Mouse (Mus musculus) activated CD4-positive, CD25-positive, alpha-beta regulatory T cell, adult 4 months (primary cell): ENCODE measurements around the gene Cdkn1a. TPM values are rescaled to one million over a fixed set of nuclear protein-coding genes. Genes with fewer than 3 reads are reported as not detected.
"Not testable (repeated sequence)": the region's sequence is repeated elsewhere in the genome, so short reads cannot be mapped to it uniquely, and the experiment has no call there.

Experiments
- ATAC-seq: one replicate; pipeline ENCODE4 v1.8.0; 2017
- polyA plus RNA-seq, 2 experiments: library from polyadenylated mRNA; unstranded; fragments of 100-300 nt; shearing (Covaris generic); gene quantifications; one replicate each; pipeline ENCODE4 v1.2.1; 2017

Cdkn1a gene
- polyA plus RNA-seq: 10 to 100 TPM in 1 of 2 experiments, 1 to 10 TPM in 1; 7.5 to 12.1 TPM

- no peak for ATAC-seq
These were observed at the start of gene Cdkn1a for GRCm38 (mm10) chr17:29090776-29091175. Gene Cdkn1a, plus strand, starts transcription at chr17:29090976.

- not testable (repeated sequence) for ATAC-seq
These were observed 49.1 kb upstream of the Cdkn1a start for GRCm38 (mm10) chr17:29041632-29042031.

GRCm38 (mm10) chr17:29042569-29042968, 48.2 kb upstream of the Cdkn1a start:
- ATAC-seq: no peak

- ATAC-seq: no peak
These were observed 47.2 kb upstream of the Cdkn1a start for GRCm38 (mm10) chr17:29043583-29043982.

GRCm38 (mm10) chr17:29044146-29044924, 46.4 kb upstream of the Cdkn1a start:
- ATAC-seq: no peak

- peak; percentile 44 for ATAC-seq
These were observed 45.9 kb upstream of the Cdkn1a start for GRCm38 (mm10) chr17:29044925-29045319.

GRCm38 (mm10) chr17:29045741-29046530, 44.8 kb upstream of the Cdkn1a start:
- ATAC-seq: no peak

- ATAC-seq: no peak
These were observed 43.9 kb upstream of the Cdkn1a start for GRCm38 (mm10) chr17:29046863-29047262.

- ATAC-seq: no peak
These were observed 42.9 kb upstream of the Cdkn1a start for GRCm38 (mm10) chr17:29047697-29048514.

GRCm38 (mm10) chr17:29048748-29049507, 41.8 kb upstream of the Cdkn1a start:
- peak; percentile 36 for ATAC-seq

- no peak for ATAC-seq
These were observed 41.3 kb upstream of the Cdkn1a start for GRCm38 (mm10) chr17:29049508-29049889.

GRCm38 (mm10) chr17:29049923-29050322, 40.9 kb upstream of the Cdkn1a start:
- no peak for ATAC-seq

- ATAC-seq: no peak
These were observed 40.0 kb upstream of the Cdkn1a start for GRCm38 (mm10) chr17:29050791-29051190.

- ATAC-seq: no peak
These were observed 37.7 kb upstream of the Cdkn1a start for GRCm38 (mm10) chr17:29053067-29053466.

- ATAC-seq: no peak
These were observed 36.9 kb upstream of the Cdkn1a start for GRCm38 (mm10) chr17:29053841-29054240.

GRCm38 (mm10) chr17:29054429-29054828, 36.3 kb upstream of the Cdkn1a start:
- no peak for ATAC-seq

GRCm38 (mm10) chr17:29055586-29055985, 35.2 kb upstream of the Cdkn1a start:
- no peak for ATAC-seq

GRCm38 (mm10) chr17:29056207-29056606, 34.6 kb upstream of the Cdkn1a start:
- ATAC-seq: no peak

GRCm38 (mm10) chr17:29056699-29057151, 34.1 kb upstream of the Cdkn1a start:
- ATAC-seq: no peak

GRCm38 (mm10) chr17:29057361-29057890, 33.4 kb upstream of the Cdkn1a start:
- ATAC-seq: no peak

GRCm38 (mm10) chr17:29057961-29058360, 32.8 kb upstream of the Cdkn1a start:
- ATAC-seq: no peak

- no peak for ATAC-seq
These were observed 32.3 kb upstream of the Cdkn1a start for GRCm38 (mm10) chr17:29058487-29058886.
